Mouse (Mus musculus) kidney, adult 10 weeks (tissue): ENCODE results near the gene Lamb1. TPM values are rescaled to one million over a fixed set of nuclear protein-coding genes. Genes with fewer than 3 reads are reported as not detected.

Experiments used
- polyA plus RNA-seq: library from polyadenylated mRNA; stranded (reverse); fragments of 350-450 nt; fragmentation: Illumina TruSeq; extraction: RNeasy Lipid Tissue Mini Kit (QIAGEN cat#74804); gene quantifications from one replicate; pipeline ENCODE4 v1.2.3, GENCODE M21; 2014; ENCODE audit warnings: low read depth, low replicate concordance

The Lamb1 gene
- 42.9 TPM for polyA plus RNA-seq

GRCm38 (mm10) chr12:31265005-31265721 is at the start of gene Lamb1:
Gene Lamb1, plus strand, starts transcription at chr12:31265234.

GRCm38 (mm10) chr12:31240470-31240869 is 24.6 kb upstream of the Lamb1 start, which contains the start of gene Gm6993:
Gene Gm6993, plus strand, starts transcription at chr12:31240770.

GRCm38 (mm10) chr12:31350944-31351928 is 86.2 kb downstream of the Lamb1 start, which contains the start of gene Dld:
Gene Dld, minus strand, starts transcription at chr12:31351453.

Other genes with a start within 250 kb of the Lamb1 start
- 11.8 TPM for gene Fam110c, start 191.4 kb upstream of the Lamb1 start, polyA plus RNA-seq
- not detected for gene Gm6993, start 24.5 kb upstream of the Lamb1 start, polyA plus RNA-seq
- gene Dld, start 86.2 kb downstream of the Lamb1 start, polyA plus RNA-seq: 996 TPM
- gene Slc26a3, start 125.6 kb downstream of the Lamb1 start, polyA plus RNA-seq: 0.20 TPM
- gene Cbll1, start 234.4 kb downstream of the Lamb1 start, polyA plus RNA-seq: 19.8 TPM